Mouse (Mus musculus): ENCODE data around the gene Necab3. TPM values are rescaled to one million over a fixed set of nuclear protein-coding genes. Genes with fewer than 3 reads are reported as not detected.

Gene Necab3
- polyA plus RNA-seq, 2 experiments, result 3.8 to 6.7 TPM

GRCm38 (mm10) chr2:154517424-154517823 lies 41.3 kb downstream of the Necab3 start:
- DNase-seq (ENCODE audit: low spot score), result no peak
- Histone ChIP-seq H3K9me3 (ENCODE audit: control insufficient read depth, low read length) (no peaks in the 10 kb centered on the region), H3K27me3 (ENCODE audit: control insufficient read depth, insufficient read depth, low read length) (no peaks in the 10 kb centered on the region), H3K9ac (ENCODE audit: low read depth, low read length, severe bottlenecking) (no peak overlapping the region), H3K4me1 (ENCODE audit: control insufficient read depth, insufficient read depth, low read length) (no peaks in the 10 kb centered on the region), H3K27ac (replicated peaks; ENCODE audit: low read depth, low read length) (no peak overlapping the region), H3K4me3 (replicated peaks; ENCODE audit: low read length) (no peak overlapping the region), H3K4me2 (replicated peaks; ENCODE audit: low read depth, low read length, severe bottlenecking) (no peak overlapping the region), H3K36me3 (ENCODE audit: control insufficient read depth, insufficient read depth, low read length) (peaks cover 37% of the 10 kb centered on the region)
- TF ChIP-seq POLR2A (IDR thresholded peaks at IDR 0.05; ENCODE audit: borderline replicate concordance, extremely low read depth, insufficient read depth, insufficient read length), result no peak
- ATAC-seq (ENCODE audit: low FRiP score, low read depth), result no peak
- 96% methylated on average over 5 of the region's 5 CpGs for WGBS

GRCm38 (mm10) chr2:154516944-154517343 lies 41.7 kb downstream of the Necab3 start:
- Histone ChIP-seq H3K4me2 (replicated peaks; ENCODE audit: low read depth, low read length, severe bottlenecking) (no peak overlapping the region), H3K4me3 (replicated peaks; ENCODE audit: low read length) (no peak overlapping the region), H3K27ac (replicated peaks; ENCODE audit: low read depth, low read length) (no peak overlapping the region), H3K9me3 (ENCODE audit: control insufficient read depth, low read length) (no peaks in the 10 kb centered on the region), H3K9ac (ENCODE audit: low read depth, low read length, severe bottlenecking) (no peak overlapping the region), H3K27me3 (ENCODE audit: control insufficient read depth, insufficient read depth, low read length) (no peaks in the 10 kb centered on the region), H3K4me1 (ENCODE audit: control insufficient read depth, insufficient read depth, low read length) (no peaks in the 10 kb centered on the region), H3K36me3 (ENCODE audit: control insufficient read depth, insufficient read depth, low read length) (peaks cover 39% of the 10 kb centered on the region)
- WGBS, result 88% methylated on average over 3 of the region's 3 CpGs
- no peak for ATAC-seq (ENCODE audit: low FRiP score, low read depth)
- TF ChIP-seq POLR2A (IDR thresholded peaks at IDR 0.05; ENCODE audit: borderline replicate concordance, extremely low read depth, insufficient read depth, insufficient read length), result no peak
- DNase-seq (ENCODE audit: low spot score), result no peak

- Histone ChIP-seq H3K4me3 (replicated peaks; ENCODE audit: low read length) (no peak overlapping the region), H3K4me1 (ENCODE audit: control insufficient read depth, insufficient read depth, low read length) (no peaks in the 10 kb centered on the region), H3K27ac (replicated peaks; ENCODE audit: low read depth, low read length) (no peak overlapping the region), H3K27me3 (ENCODE audit: control insufficient read depth, insufficient read depth, low read length) (no peaks in the 10 kb centered on the region), H3K36me3 (ENCODE audit: control insufficient read depth, insufficient read depth, low read length) (peaks cover 50% of the 10 kb centered on the region), H3K9ac (ENCODE audit: low read depth, low read length, severe bottlenecking) (no peak overlapping the region), H3K4me2 (replicated peaks; ENCODE audit: low read depth, low read length, severe bottlenecking) (no peak overlapping the region), H3K9me3 (ENCODE audit: control insufficient read depth, low read length) (no peaks in the 10 kb centered on the region)
- ATAC-seq (ENCODE audit: low FRiP score, low read depth) (no peak), DNase-seq (ENCODE audit: low spot score) (no peak)
- WGBS, result 92% methylated on average over 3 of the region's 3 CpGs
- TF ChIP-seq POLR2A (IDR thresholded peaks at IDR 0.05; ENCODE audit: borderline replicate concordance, extremely low read depth, insufficient read depth, insufficient read length), result no peak
Measured at GRCm38 (mm10) chr2:154510141-154510540, 48.5 kb downstream of the Necab3 start.

- no peaks in the 10 kb centered on the region for H3K27me3 ChIP-seq (ENCODE audit: control insufficient read depth, insufficient read depth, low read length)
- no peak overlapping the region for H3K4me3 ChIP-seq (replicated peaks; ENCODE audit: low read length)
- H3K27ac ChIP-seq (replicated peaks; ENCODE audit: low read depth, low read length), result no peak overlapping the region
- ATAC-seq (ENCODE audit: low FRiP score, low read depth), result no peak
- no peak for TF ChIP-seq POLR2A (IDR thresholded peaks at IDR 0.05; ENCODE audit: borderline replicate concordance, extremely low read depth, insufficient read depth, insufficient read length)
- no peak overlapping the region for H3K9ac ChIP-seq (ENCODE audit: low read depth, low read length, severe bottlenecking)
- 92% methylated on average over 4 of the region's 4 CpGs for WGBS
- no peaks in the 10 kb centered on the region for H3K9me3 ChIP-seq (ENCODE audit: control insufficient read depth, low read length)
- H3K36me3 ChIP-seq (ENCODE audit: control insufficient read depth, insufficient read depth, low read length), result peaks cover 55% of the 10 kb centered on the region
- DNase-seq (ENCODE audit: low spot score), result no peak
- H3K4me1 ChIP-seq (ENCODE audit: control insufficient read depth, insufficient read depth, low read length), result no peaks in the 10 kb centered on the region
- H3K4me2 ChIP-seq (replicated peaks; ENCODE audit: low read depth, low read length, severe bottlenecking), result no peak overlapping the region
Measured at GRCm38 (mm10) chr2:154508450-154508849, 50.2 kb downstream of the Necab3 start.

GRCm38 (mm10) chr2:154507566-154508283 lies 51.0 kb downstream of the Necab3 start:
- H3K27me3 ChIP-seq (ENCODE audit: control insufficient read depth, insufficient read depth, low read length), result no peaks in the 10 kb centered on the region
- H3K4me2 ChIP-seq (replicated peaks; ENCODE audit: low read depth, low read length, severe bottlenecking), result no peak overlapping the region
- ATAC-seq (ENCODE audit: low FRiP score, low read depth) (no peak), DNase-seq (ENCODE audit: low spot score) (no peak)
- no peak overlapping the region for H3K4me3 ChIP-seq (replicated peaks; ENCODE audit: low read length)
- peaks cover 55% of the 10 kb centered on the region for H3K36me3 ChIP-seq (ENCODE audit: control insufficient read depth, insufficient read depth, low read length)
- TF ChIP-seq POLR2A (IDR thresholded peaks at IDR 0.05; ENCODE audit: borderline replicate concordance, extremely low read depth, insufficient read depth, insufficient read length), result no peak
- H3K4me1 ChIP-seq (ENCODE audit: control insufficient read depth, insufficient read depth, low read length), result no peaks in the 10 kb centered on the region
- no peak overlapping the region for H3K9ac ChIP-seq (ENCODE audit: low read depth, low read length, severe bottlenecking)
- no peak overlapping the region for H3K27ac ChIP-seq (replicated peaks; ENCODE audit: low read depth, low read length)
- 75% methylated on average over 9 of the region's 9 CpGs for WGBS
- H3K9me3 ChIP-seq (ENCODE audit: control insufficient read depth, low read length), result no peaks in the 10 kb centered on the region

Measured in limb, embryonic 14.5 days (tissue).